Mouse (Mus musculus) liver, adult 2 months (tissue): Measurements from ENCODE around the gene Asb1. TPM values are rescaled to one million over a fixed set of nuclear protein-coding genes. Genes with fewer than 3 reads are reported as not detected.

Experiments
- DNase-seq: peaks from one replicate; pipeline ENCODE4 v3.0.0-alpha.2; 2011; ENCODE audit warnings: low read depth, low spot score; ENCODE audit errors: extremely low read depth
- H3K27ac ChIP-seq: fragments of 200-500 bp; replicated peaks from 2 replicates; pipeline ENCODE4 v1.5.1; 2012; ENCODE audit warnings: low read depth, mild to moderate bottlenecking, control low read depth, inconsistent platforms, low read length; ENCODE audit not compliant: insufficient read depth
- H3K27me3 ChIP-seq: fragments of 200-500 bp; 2 replicates; pipeline ENCODE4 v1.6.1; 2012; ENCODE audit warnings: mild to moderate bottlenecking, moderate library complexity, low read length, inconsistent platforms; ENCODE audit not compliant: control insufficient read depth, insufficient read depth
- H3K36me3 ChIP-seq: fragments of 200-500 bp; 2 replicates; pipeline ENCODE4 v1.6.1; 2012; ENCODE audit warnings: low read length, inconsistent platforms; ENCODE audit not compliant: control insufficient read depth, insufficient read depth
- H3K4me1 ChIP-seq: fragments of 200-500 bp; 2 replicates; pipeline ENCODE4 v1.6.1; 2011; ENCODE audit warnings: low read length; ENCODE audit not compliant: control insufficient read depth, insufficient read depth
- H3K4me3 ChIP-seq: fragments of 200-500 bp; 2 replicates; pipeline ENCODE4 v1.5.1; 2011; ENCODE audit warnings: low read depth, mild to moderate bottlenecking, control low read depth, low read length, moderate library complexity; ENCODE audit not compliant: insufficient read depth
- H3K79me2 ChIP-seq: fragments of 200-500 bp; 2 replicates; pipeline ENCODE4 v1.6.1; 2012; ENCODE audit warnings: inconsistent platforms, mild to moderate bottlenecking, low read length, moderate library complexity; ENCODE audit not compliant: control insufficient read depth, insufficient read depth
- H3K9ac ChIP-seq: fragments of 200-500 bp; 2 replicates; pipeline ENCODE4 v1.6.1; 2012; ENCODE audit warnings: low read depth, mild to moderate bottlenecking, control low read depth, inconsistent platforms, low read length
- CTCF ChIP-seq: fragments of 200-500 bp; IDR thresholded peaks from 2 replicates; pipeline ENCODE4 v1.5.1; 2011; ENCODE audit warnings: low read depth, low read length, control low read depth
- POLR2A ChIP-seq: fragments of 200-500 bp; IDR thresholded peaks from 2 replicates; pipeline ENCODE4 v1.6.1; 2011; ENCODE audit warnings: low read length, control low read depth; ENCODE audit not compliant: insufficient read depth; ENCODE audit errors: extremely low read depth
- WGBS: fragments of 180-500 bp; shearing (Covaris S2); methylation state at CpG from one replicate; pipeline ENCODE4 v1.1.7; 2018; 5-methylcytosine and 5-hydroxymethylcytosine counted together
- polyA plus RNA-seq: library from polyadenylated mRNA; depleted of rRNA; stranded (reverse); fragments of >200 nt; gene quantifications from 2 replicates; pipeline ENCODE4 v1.2.3, GENCODE M21; 2012
- total RNA-seq: library from RNA; depleted of rRNA; stranded (reverse); fragments of >200 nt; gene quantifications from 2 replicates; pipeline ENCODE4 v1.2.3, GENCODE M21; 2014

Asb1 gene
- total and polyA plus RNA-seq, 2 experiments: 3.5 to 4.6 TPM

GRCm38 (mm10) chr1:91545226-91545625, 4.9 kb downstream of the Asb1 start:
- H3K36me3 ChIP-seq: peaks cover 21% of the 10 kb centered on the region
- H3K27ac ChIP-seq: no peak overlapping the region
- 87% methylated on average over 1 of the region's 1 CpGs for WGBS
- H3K9ac ChIP-seq: no peak overlapping the region
- H3K4me3 ChIP-seq: no peak overlapping the region
- H3K4me1 ChIP-seq: peaks cover 7% of the 10 kb centered on the region
- peaks cover 17% of the 10 kb centered on the region; the same call in 1 of the 2 replicates for H3K79me2 ChIP-seq
- no peaks in the 10 kb centered on the region for H3K27me3 ChIP-seq
- TF ChIP-seq POLR2A (no peak), CTCF (no peak)
- DNase-seq: no peak

GRCm38 (mm10) chr1:91547567-91547966, 7.2 kb downstream of the Asb1 start:
- no peak for DNase-seq
- Histone ChIP-seq H3K36me3 (peaks cover 22% of the 10 kb centered on the region), H3K4me1 (no peaks in the 10 kb centered on the region), H3K4me3 (no peak overlapping the region), H3K27me3 (no peaks in the 10 kb centered on the region), H3K79me2 (no peaks in the 10 kb centered on the region; the same call in 1 of the 2 replicates), H3K27ac (no peak overlapping the region), H3K9ac (no peak overlapping the region)
- WGBS: over 99% methylated on average over 5 of the region's 5 CpGs
- no peak for TF ChIP-seq POLR2A

GRCm38 (mm10) chr1:91549073-91549472, 8.7 kb downstream of the Asb1 start:
- H3K27me3 ChIP-seq: no peaks in the 10 kb centered on the region
- no peak overlapping the region for H3K27ac ChIP-seq
- H3K4me1 ChIP-seq: no peaks in the 10 kb centered on the region
- TF ChIP-seq POLR2A: no peak
- TF ChIP-seq CTCF: no peak
- H3K36me3 ChIP-seq: peaks cover 22% of the 10 kb centered on the region
- DNase-seq: no peak
- no peak overlapping the region for H3K4me3 ChIP-seq
- no peaks in the 10 kb centered on the region for H3K79me2 ChIP-seq
- H3K9ac ChIP-seq: no peak overlapping the region
- WGBS: 72% methylated on average over 2 of the region's 2 CpGs

- no peak for DNase-seq
- Histone ChIP-seq H3K27ac (no peak overlapping the region), H3K27me3 (no peaks in the 10 kb centered on the region), H3K36me3 (peaks cover 12% of the 10 kb centered on the region; the same call in 1 of the 2 replicates), H3K4me3 (no peak overlapping the region), H3K9ac (no peak overlapping the region), H3K79me2 (no peaks in the 10 kb centered on the region), H3K4me1 (0 out of 2 replicates have a peak, but pooled peaks cover 2% of the 10 kb centered on the region)
- 79% methylated on average over 2 of the region's 2 CpGs for WGBS
- TF ChIP-seq POLR2A (no peak), CTCF (no peak)
These were observed 16.8 kb downstream of the Asb1 start for GRCm38 (mm10) chr1:91557099-91557498.

- H3K27ac ChIP-seq: no peak overlapping the region
- no peak for TF ChIP-seq POLR2A
- TF ChIP-seq CTCF: no peak
- WGBS: 80% methylated on average over 6 of the region's 6 CpGs
- H3K79me2 ChIP-seq: no peaks in the 10 kb centered on the region
- H3K27me3 ChIP-seq: no peaks in the 10 kb centered on the region
- H3K36me3 ChIP-seq: no peaks in the 10 kb centered on the region; the same call in 1 of the 2 replicates
- 0 out of 2 replicates have a peak, but pooled peaks cover 2% of the 10 kb centered on the region for H3K4me1 ChIP-seq
- no peak overlapping the region for H3K9ac ChIP-seq
- H3K4me3 ChIP-seq: no peak overlapping the region
- no peak for DNase-seq
These were observed 20.9 kb downstream of the Asb1 start for GRCm38 (mm10) chr1:91561226-91561625.

GRCm38 (mm10) chr1:91562977-91563590, 22.7 kb downstream of the Asb1 start:
- Histone ChIP-seq H3K27ac (no peak overlapping the region), H3K79me2 (no peaks in the 10 kb centered on the region), H3K27me3 (no peaks in the 10 kb centered on the region), H3K36me3 (no peaks in the 10 kb centered on the region; the same call in 1 of the 2 replicates), H3K9ac (no peak overlapping the region), H3K4me3 (no peak overlapping the region), H3K4me1 (no peaks in the 10 kb centered on the region)
- TF ChIP-seq POLR2A (no peak), CTCF (no peak)
- DNase-seq: no peak
- 80% methylated on average over 4 of the region's 4 CpGs for WGBS
